Mouse (Mus musculus) hindbrain, embryonic 11.5 days (tissue): ENCODE measurements around the gene Tmem158. TPM values are rescaled to one million over a fixed set of nuclear protein-coding genes. Genes with fewer than 3 reads are reported as not detected.

ENCODE experiments used
- ATAC-seq: fragments of 200-750 bp; cut with Nextera tagmentation; 2 replicates; pipeline ENCODE4 v1.8.0; 2017; ENCODE audit warnings: mild to moderate bottlenecking, moderate TSS enrichment, moderate library complexity; ENCODE audit not compliant: low FRiP score
- DNase-seq: peaks from one replicate; pipeline ENCODE4 v3.0.0-alpha.2; 2015; ENCODE audit warnings: low spot score
- H3K27ac ChIP-seq: fragments of 300-500 bp; sonication (generic); 2 replicates; pipeline ENCODE4 v1.5.1; 2014; ENCODE audit warnings: mild to moderate bottlenecking, low read depth, low read length
- H3K27me3 ChIP-seq: fragments of 300-500 bp; sonication (generic); 2 replicates; pipeline ENCODE4 v1.6.1; 2014; ENCODE audit warnings: mild to moderate bottlenecking, low read length, moderate library complexity, mixed read lengths; ENCODE audit not compliant: control insufficient read depth, insufficient read depth
- H3K36me3 ChIP-seq: fragments of 300-500 bp; sonication (generic); 2 replicates; pipeline ENCODE4 v1.6.1; 2014; ENCODE audit warnings: mild to moderate bottlenecking, low read length, moderate library complexity, mixed read lengths; ENCODE audit not compliant: control insufficient read depth, insufficient read depth
- H3K4me1 ChIP-seq: fragments of 300-500 bp; sonication (generic); replicated peaks from 2 replicates; pipeline ENCODE4 v1.6.1; 2014; ENCODE audit warnings: low read length, mixed read lengths; ENCODE audit not compliant: control insufficient read depth, insufficient read depth
- H3K4me2 ChIP-seq: fragments of 300-500 bp; sonication (generic); replicated peaks from 2 replicates; pipeline ENCODE4 v1.6.1; 2014; ENCODE audit warnings: mild to moderate bottlenecking, low read depth, low read length
- H3K4me3 ChIP-seq: fragments of 300-500 bp; sonication (generic); 2 replicates; pipeline ENCODE4 v1.5.1; 2014; ENCODE audit warnings: low read depth, low read length
- H3K9ac ChIP-seq: fragments of 300-500 bp; sonication (generic); 2 replicates; pipeline ENCODE4 v1.6.1; 2014; ENCODE audit warnings: low read depth, low read length
- H3K9me3 ChIP-seq: fragments of 300-500 bp; sonication (generic); 2 replicates; pipeline ENCODE4 v1.6.1; 2016; ENCODE audit warnings: low read length; ENCODE audit not compliant: control insufficient read depth
- WGBS: fragments of 180-500 bp; shearing (Covaris S2); extraction: QIAGEN DNeasy Blood & Tissue Kit; methylation state at CpG from one replicate; pipeline ENCODE4 v1.1.7; 2014; 5-methylcytosine and 5-hydroxymethylcytosine counted together
- polyA plus RNA-seq: library from polyadenylated mRNA; unstranded; fragments of >200 nt; fragmentation: Nextera tagmentation; extraction: Ambion mirVana; gene quantifications from 2 replicates; pipeline ENCODE4 v1.2.1, GENCODE M21; 2014

The Tmem158 gene
- 3.6 and 5.7 TPM in 2 replicates for polyA plus RNA-seq

DNA sequence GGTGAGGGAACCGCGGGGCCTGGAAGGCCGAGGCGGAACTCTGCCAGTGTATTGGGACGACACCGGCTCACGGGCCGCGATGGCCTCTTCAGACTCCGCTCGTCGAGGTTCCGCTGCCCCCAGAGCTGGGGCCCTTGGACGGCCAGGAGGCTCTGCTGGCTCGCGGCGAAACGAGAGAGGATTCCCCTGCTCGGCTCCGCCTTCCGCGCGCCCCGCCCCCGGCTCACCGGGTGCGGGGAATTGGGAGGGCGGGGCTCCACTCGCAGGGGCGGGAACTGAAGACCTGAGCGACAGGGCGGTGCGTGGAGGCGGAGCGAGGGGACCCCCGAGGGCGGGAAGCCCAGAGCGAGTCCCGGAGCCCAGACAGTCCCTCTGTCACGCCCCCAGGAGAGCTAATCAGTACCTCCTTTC lies at the start of gene Tmem158:
Tmem158 (minus strand) TSS at position 154 of the 411 bp plus-strand sequence.
- H3K27me3 ChIP-seq: 0 out of 2 replicates have a peak, but pooled peaks cover 2% of the 10 kb centered on the region
- H3K4me2 ChIP-seq: peak within 1 kb of the TSS; percentile 76
- under 1% methylated on average over 40 of the region's 40 CpGs for WGBS
- H3K36me3 ChIP-seq: no peaks in the 10 kb centered on the region
- H3K9ac ChIP-seq: peak within 1 kb of the TSS; percentile 81
- no peaks in the 10 kb centered on the region for H3K9me3 ChIP-seq
- peak within 1 kb of the TSS; percentile 3; the same call in 1 of the 2 replicates for H3K27ac ChIP-seq
- DNase-seq: peak; percentile 89
- ATAC-seq: peak; percentile 88
- peak within 1 kb of the TSS; percentile 47 for H3K4me3 ChIP-seq
- H3K4me1 ChIP-seq: no peaks in the 10 kb centered on the region

DNA sequence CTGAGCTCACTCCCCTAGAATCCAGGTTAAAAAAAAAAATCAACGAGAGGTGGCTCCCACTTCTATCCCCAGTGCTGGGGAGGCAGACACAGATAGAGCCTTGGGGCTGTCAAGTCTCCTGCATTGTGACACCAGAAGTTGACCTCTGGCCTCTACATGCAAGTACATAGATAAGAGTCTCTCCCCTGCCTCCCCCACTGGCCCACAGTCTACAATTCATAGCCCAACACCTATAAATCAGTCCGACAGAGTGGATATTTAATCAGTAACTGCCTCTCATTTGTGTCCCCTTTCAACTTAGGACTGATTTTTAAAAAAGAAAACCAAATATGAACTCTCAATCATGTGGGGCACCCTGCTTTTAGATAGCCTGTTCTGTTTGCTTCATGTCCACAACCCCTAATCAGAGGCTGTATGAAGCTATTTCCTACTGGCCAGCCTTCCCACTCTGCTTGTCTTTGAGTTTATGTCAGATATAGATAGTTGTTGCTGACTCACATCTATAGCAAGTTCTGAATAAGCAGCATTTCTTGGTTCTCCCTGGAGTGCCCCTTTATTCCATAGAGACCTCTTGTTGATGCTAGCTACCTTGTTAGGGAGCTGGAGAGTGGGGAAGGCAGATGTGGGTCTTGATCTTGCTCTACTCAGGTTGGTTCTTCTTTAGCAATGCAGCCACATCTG lies 49.3 kb upstream of the Tmem158 start:
- Histone ChIP-seq H3K27ac (no peak overlapping the region), H3K9ac (no peak overlapping the region), H3K27me3 (no peaks in the 10 kb centered on the region), H3K9me3 (no peaks in the 10 kb centered on the region), H3K36me3 (no peaks in the 10 kb centered on the region), H3K4me2 (no peak overlapping the region), H3K4me3 (no peak overlapping the region), H3K4me1 (no peaks in the 10 kb centered on the region)
- no peak for DNase-seq
- no peak for ATAC-seq
- 77% methylated on average over 2 of the region's 2 CpGs for WGBS

- 53% methylated on average over 5 of the region's 5 CpGs for WGBS
- H3K9me3 ChIP-seq: no peaks in the 10 kb centered on the region
These were observed 48.5 kb upstream of the Tmem158 start for GRCm38 (mm10) chr9:123309073-123309472.

GRCm38 (mm10) chr9:123304917-123305316 lies 44.4 kb upstream of the Tmem158 start:
- DNase-seq (no peak), ATAC-seq (no peak)
- H3K4me1 ChIP-seq: no peaks in the 10 kb centered on the region
- H3K36me3 ChIP-seq: no peaks in the 10 kb centered on the region
- no peak overlapping the region for H3K27ac ChIP-seq
- H3K9me3 ChIP-seq: no peaks in the 10 kb centered on the region
- no peak overlapping the region for H3K4me2 ChIP-seq
- 87% methylated on average over 8 of the region's 8 CpGs for WGBS
- no peak overlapping the region for H3K9ac ChIP-seq
- no peaks in the 10 kb centered on the region for H3K27me3 ChIP-seq
- H3K4me3 ChIP-seq: no peak overlapping the region

More at GRCm38 (mm10) chr9:123309073-123309472, 48.5 kb upstream of the Tmem158 start:
- no peaks in the 10 kb centered on the region for H3K36me3 ChIP-seq
- H3K9ac ChIP-seq: no peak overlapping the region
- H3K4me3 ChIP-seq: no peak overlapping the region
- no peak overlapping the region for H3K4me2 ChIP-seq
- H3K27me3 ChIP-seq: no peaks in the 10 kb centered on the region
- no peak overlapping the region for H3K27ac ChIP-seq
- ATAC-seq: no peak
- DNase-seq: peak; percentile 3
- H3K4me1 ChIP-seq: no peaks in the 10 kb centered on the region

DNA sequence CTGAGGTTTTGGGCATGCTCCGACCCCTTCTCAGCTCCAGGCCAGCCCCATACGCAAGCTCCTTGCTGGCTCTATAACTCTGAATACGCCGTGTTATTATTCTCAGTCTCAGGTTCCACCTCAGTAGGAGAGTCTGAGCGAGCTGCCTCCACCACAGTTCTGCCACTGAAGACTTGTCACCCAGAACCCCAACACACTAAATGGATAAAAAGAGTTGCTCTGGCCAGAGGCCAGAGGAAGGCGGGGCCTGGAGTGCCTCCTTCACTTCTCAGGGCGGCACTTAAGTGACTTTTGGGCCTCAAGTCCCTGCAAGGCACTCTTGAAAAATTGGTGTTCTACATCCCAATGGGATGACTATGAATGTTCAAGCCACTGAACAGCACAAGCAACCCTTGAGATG lies 43.4 kb upstream of the Tmem158 start:
- no peak for DNase-seq
- Histone ChIP-seq H3K9me3 (no peaks in the 10 kb centered on the region), H3K36me3 (no peaks in the 10 kb centered on the region), H3K27me3 (no peaks in the 10 kb centered on the region), H3K9ac (no peak overlapping the region), H3K4me3 (no peak overlapping the region), H3K4me1 (no peaks in the 10 kb centered on the region), H3K27ac (no peak overlapping the region), H3K4me2 (no peak overlapping the region)
- no peak for ATAC-seq
- 92% methylated on average over 7 of the region's 7 CpGs for WGBS

DNA sequence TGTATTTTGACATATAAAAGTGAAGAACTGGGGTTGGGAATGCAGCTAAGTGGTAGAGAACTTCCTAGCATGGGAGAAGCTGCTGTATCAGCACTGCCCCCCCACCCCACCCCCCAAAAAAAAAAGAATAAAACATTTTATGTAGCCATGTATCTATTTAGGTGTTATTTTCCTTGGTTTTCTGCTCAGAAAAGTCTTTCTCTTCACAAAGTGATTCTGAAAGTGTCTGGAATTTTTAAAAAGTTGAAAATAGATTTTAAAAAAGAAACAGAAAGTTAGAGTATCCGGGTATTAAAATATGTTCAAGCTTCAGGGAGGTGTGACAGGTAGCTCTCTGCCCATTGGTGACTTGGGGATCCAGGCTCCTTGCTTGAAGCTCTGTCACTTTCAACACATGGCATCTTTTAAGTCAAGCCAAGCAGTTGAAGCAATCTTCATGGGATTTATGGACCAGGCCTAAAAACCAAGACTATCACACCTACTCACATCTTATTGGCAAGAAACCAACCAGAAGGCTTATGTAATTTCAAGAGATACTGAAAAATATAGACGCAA lies 42.3 kb upstream of the Tmem158 start:
- Histone ChIP-seq H3K4me1 (no peaks in the 10 kb centered on the region), H3K9me3 (no peaks in the 10 kb centered on the region), H3K27me3 (no peaks in the 10 kb centered on the region), H3K4me2 (no peak overlapping the region), H3K36me3 (no peaks in the 10 kb centered on the region), H3K9ac (no peak overlapping the region), H3K4me3 (no peak overlapping the region), H3K27ac (no peak overlapping the region)
- ATAC-seq (no peak), DNase-seq (no peak)
- WGBS: 84% methylated on average over 2 of the region's 2 CpGs

GRCm38 (mm10) chr9:123297862-123298261 lies 37.3 kb upstream of the Tmem158 start:
- ATAC-seq (no peak), DNase-seq (no peak)
- H3K36me3 ChIP-seq: no peaks in the 10 kb centered on the region
- H3K4me1 ChIP-seq: no peaks in the 10 kb centered on the region
- no peaks in the 10 kb centered on the region for H3K9me3 ChIP-seq
- H3K27ac ChIP-seq: no peak overlapping the region
- H3K27me3 ChIP-seq: no peaks in the 10 kb centered on the region
- 91% methylated on average over 7 of the region's 7 CpGs for WGBS
- H3K4me2 ChIP-seq: no peak overlapping the region
- no peak overlapping the region for H3K9ac ChIP-seq
- no peak overlapping the region for H3K4me3 ChIP-seq

DNA sequence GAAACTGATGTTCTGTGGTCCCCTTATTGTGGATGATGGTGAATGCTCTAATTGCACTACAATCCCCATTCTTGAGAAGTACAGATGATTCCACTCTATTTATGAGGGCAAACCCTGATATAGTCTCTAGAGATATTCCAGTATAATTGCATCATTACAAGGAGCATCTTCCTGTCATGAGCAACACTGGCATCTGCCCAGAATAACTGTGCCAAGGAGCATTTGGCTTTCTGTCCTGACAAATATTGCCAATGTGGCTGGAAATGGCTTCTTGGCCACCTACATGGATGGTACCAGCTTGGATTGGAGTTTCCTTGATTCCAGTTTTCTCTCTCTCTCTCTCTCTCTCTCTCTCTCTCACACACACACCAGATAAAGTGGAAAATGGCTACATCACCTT lies 35.7 kb upstream of the Tmem158 start:
- Histone ChIP-seq H3K4me1 (no peaks in the 10 kb centered on the region), H3K4me3 (no peak overlapping the region), H3K9me3 (no peaks in the 10 kb centered on the region), H3K36me3 (no peaks in the 10 kb centered on the region), H3K27ac (no peak overlapping the region), H3K9ac (no peak overlapping the region), H3K4me2 (no peak overlapping the region), H3K27me3 (no peaks in the 10 kb centered on the region)
- ATAC-seq: no peak
- DNase-seq: no peak

DNA sequence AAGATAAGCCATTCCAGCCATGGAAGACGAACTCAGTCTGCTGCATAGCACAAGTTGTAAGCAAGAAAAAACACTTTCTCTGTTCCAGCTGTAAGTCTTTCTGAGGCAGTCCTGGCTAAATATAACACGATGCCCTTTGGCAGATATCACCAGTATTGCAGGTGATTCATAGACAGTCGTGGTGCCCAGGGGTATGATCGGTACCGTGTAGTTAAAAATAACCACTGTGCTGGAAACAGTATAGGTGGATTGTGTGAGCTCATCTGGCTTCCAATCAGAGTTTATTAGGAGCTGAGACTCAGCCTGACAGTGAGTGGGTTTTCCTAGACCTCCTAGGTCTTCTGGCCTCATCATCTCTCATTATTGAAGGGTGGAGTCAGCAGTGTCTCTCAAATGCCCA lies 34.0 kb upstream of the Tmem158 start:
- no peaks in the 10 kb centered on the region for H3K9me3 ChIP-seq
- no peak for ATAC-seq
- no peaks in the 10 kb centered on the region for H3K36me3 ChIP-seq
- no peak overlapping the region for H3K4me2 ChIP-seq
- H3K4me3 ChIP-seq: no peak overlapping the region
- H3K27ac ChIP-seq: no peak overlapping the region
- H3K9ac ChIP-seq: no peak overlapping the region
- no peaks in the 10 kb centered on the region for H3K27me3 ChIP-seq
- H3K4me1 ChIP-seq: no peaks in the 10 kb centered on the region
- no peak for DNase-seq
- WGBS: 87% methylated on average over 5 of the region's 5 CpGs
